Mouse (Mus musculus): ENCODE data around the gene Spock2.

DNA sequence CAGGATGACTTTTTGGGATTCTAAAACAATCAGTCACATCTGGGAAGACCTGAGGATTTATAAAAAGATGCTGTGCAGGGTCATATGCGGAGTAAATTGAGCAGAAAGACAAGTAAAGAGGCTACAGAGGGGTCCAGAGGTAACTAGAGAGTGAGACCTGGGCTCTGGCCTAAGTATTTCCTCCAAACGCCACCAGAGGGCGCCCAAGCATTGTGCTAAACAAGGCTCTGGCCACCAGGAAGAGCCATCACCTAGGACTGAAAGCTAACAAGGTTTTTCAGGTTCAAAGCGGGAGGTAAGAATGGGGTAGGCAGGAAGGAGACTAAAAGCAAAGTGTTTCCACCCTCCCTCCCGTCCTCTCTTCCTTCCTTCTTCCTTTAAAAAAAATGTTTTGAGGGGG lies 42.1 kb downstream of the Spock2 start:
- TF ChIP-seq CTCF (conservative IDR thresholded peaks at IDR 0.05 in 1 of 2, IDR thresholded peaks at IDR 0.05 in 1 of 2; ENCODE audit: low read depth in 2 of 2, low read length in 2 of 2) (peak; percentile 88 to 98), EP300 (IDR thresholded peaks at IDR 0.05; ENCODE audit: low read length) (no peak), USF2 (conservative IDR thresholded peaks at IDR 0.05; ENCODE audit: low read depth, low read length) (no peak), POLR2A (IDR thresholded peaks at IDR 0.05; ENCODE audit: low read depth, low read length) (0 out of 2 replicates have a peak, but pooled peaks have one; percentile 20), NELFE (IDR thresholded peaks at IDR 0.05; ENCODE audit: low read depth, low read length) (peak; percentile 22; the same call in 1 of the 2 replicates), MEF2A (IDR thresholded peaks at IDR 0.05; ENCODE audit: borderline replicate concordance, low read depth, low read length) (no peak), HCFC1 (IDR thresholded peaks at IDR 0.05; ENCODE audit: low read depth, low read length) (no peak), POLR2AphosphoS2 (IDR thresholded peaks at IDR 0.05; ENCODE audit: low read depth, low read length) (no peak), SIN3A (IDR thresholded peaks at IDR 0.05; ENCODE audit: low read length) (peak; percentile 64), MAX (IDR thresholded peaks at IDR 0.05; ENCODE audit: low read length) (no peak), KAT2A (IDR thresholded peaks at IDR 0.05; ENCODE audit: insufficient replicate concordance, low read length) (no peak), PAX5 (IDR thresholded peaks at IDR 0.05; ENCODE audit: low read length) (no peak), ZNF384 (IDR thresholded peaks at IDR 0.05; ENCODE audit: low read depth, low read length) (no peak), MYC (IDR thresholded peaks at IDR 0.05; ENCODE audit: low read depth, low read length) (no peak)

Measured in CH12.LX (cell line).